Mouse (Mus musculus) spleen, postnatal 36 days (tissue): ENCODE results near the gene Sspo.
"Not testable (repeated sequence)": the region's sequence is repeated elsewhere in the genome, so short reads cannot be mapped to it uniquely, and the experiment has no call there.

ENCODE experiments used
- DNase-seq, 2 experiments: peaks; one replicate each; pipeline ENCODE4 v3.0.0; 2022; ENCODE audit warnings: low spot score in 2 of 2, mixed read lengths in 1 of 2

Gene Sspo

DNA sequence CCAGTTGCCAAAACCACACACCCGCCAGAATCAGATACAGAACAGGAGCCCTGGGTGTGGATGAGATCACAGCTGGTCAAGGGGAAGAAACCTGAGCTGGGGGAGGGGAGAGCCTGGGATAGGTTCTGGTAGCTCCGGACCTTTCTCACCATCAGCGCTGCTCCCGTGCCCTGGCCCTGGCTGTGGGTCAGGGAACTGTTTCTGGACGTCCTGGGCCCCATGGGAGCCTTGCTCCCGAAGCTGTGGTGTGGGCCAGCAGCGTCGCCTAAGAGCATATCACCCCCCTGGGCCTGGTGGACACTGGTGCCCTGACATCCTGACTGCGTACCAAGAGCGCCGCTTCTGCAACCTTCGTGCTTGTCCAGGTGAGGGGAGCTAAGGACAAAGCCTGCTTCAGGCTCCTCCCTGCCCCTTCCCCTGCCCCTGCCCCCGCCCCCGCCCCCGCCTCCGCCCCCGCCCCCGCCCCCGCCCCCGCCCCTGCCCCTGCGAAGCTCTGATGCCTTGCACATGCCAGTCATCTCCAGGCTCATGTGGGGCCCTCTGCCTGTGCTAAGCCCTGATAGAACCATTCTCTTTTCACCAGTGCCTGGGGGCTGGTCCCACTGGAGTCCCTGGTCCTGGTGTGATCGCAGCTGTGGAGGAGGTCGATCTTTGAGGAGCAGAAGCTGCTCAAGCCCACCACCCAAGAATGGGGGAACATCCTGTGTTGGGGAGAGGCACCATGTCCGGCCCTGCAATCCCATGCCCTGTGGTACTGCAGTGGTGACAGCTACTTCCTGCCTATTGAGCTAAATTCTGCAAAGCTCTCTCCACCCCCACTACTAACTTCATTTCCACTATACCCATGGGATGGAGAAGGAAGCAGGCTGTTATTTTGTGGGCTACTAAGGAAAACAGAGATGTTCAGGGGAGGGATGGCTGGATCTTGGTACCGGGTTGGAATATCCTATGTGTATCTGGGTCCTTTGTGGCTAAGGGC, 40.0 kb downstream of the Sspo start:
- DNase-seq = no peak

DNA sequence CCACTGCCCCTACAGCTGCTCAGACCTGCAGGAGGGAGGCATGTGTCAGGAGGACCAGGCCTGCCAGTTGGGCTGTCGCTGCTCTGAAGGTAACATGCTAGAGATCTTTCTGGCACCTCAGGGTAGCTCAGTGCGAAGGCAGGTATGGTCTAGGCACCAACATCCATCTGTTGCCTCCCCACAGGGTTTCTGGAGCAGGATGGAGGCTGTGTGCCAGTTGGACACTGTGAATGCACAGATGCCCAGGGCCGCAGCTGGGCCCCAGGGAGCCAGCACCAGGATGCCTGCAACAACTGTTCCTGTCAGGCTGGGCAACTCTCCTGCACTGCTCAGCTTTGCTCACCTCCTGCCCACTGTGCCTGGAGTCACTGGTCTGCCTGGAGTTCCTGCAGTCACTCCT, 41.7 kb downstream of the Sspo start:
- no peak for DNase-seq

GRCm38 (mm10) chr6:48491361-48491760, 43.3 kb downstream of the Sspo start:
- DNase-seq = no peak

DNA sequence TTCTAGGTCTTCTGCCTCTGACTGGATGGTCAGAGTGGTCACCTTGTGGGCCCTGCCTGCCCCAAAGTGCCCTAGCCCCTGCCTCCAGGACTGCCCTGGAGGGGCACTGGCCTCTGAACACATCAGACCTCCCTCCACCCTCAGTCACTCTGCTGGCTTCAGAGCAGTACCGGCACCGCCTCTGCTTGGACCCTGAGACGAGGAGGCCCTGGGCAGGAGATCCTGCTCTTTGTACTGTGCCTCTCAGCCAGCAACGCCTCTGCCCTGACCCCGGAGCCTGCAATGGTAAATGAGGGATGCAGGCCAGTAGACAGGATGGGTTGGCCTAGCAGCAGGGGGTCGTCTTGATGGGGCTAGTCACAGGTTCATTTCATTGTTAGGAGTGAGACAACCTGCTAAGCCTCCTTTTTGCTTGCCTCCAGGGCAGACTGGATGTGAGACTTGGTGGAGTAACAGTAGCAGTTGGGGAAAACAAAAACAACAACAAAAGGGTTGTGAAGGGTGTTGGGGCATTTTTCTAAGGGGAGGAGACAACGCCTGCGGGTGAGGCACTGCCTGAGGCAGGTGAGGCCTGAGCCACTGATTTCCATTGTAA, 45.2 kb downstream of the Sspo start:
- no peak for DNase-seq

- no peak for DNase-seq
Observed at GRCm38 (mm10) chr6:48497521-48497920, 49.5 kb downstream of the Sspo start.

DNA sequence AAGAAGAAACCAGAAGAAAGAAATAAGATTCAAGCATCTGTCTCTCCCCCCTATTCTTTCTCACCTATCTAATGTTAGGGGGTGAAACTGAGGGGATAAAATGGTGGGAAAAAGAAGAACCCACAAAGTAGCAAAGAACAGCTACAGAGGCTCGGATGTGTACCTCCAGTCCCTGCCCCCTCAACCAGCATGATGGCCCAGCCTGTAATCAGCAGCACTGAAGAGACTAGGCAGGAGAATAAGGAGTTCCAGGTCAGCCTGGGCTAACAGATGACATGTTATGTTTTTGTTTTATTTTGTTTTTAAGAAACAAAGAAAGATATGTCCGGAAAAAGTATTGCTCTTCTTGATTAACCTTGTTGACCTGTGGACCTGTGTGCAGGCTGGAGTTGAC, 55.8 kb downstream of the Sspo start:
- no peak for DNase-seq

GRCm38 (mm10) chr6:48504241-48504854, 56.3 kb downstream of the Sspo start:
- peak; percentile 54 to 60 for DNase-seq

DNA sequence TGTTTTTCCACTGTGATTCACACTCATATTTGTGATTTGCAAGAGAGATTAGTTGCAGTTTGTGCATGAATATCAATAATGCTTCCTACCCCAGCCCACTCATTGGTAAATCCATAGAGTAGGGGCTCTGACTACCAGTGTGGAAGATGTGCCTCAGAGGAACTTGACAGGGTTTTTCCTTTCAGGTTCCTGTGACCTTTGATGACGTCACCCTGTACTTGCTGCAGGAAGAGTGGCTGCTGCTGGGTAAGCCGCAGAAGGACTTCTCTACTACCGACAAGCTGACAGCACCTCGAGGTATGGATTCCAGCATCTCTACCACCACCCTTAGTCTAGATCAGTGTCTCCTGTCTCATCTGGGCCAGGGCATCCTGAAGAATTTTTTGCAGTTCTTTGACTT, 60.1 kb downstream of the Sspo start:
- DNase-seq = no peak

- no peak for DNase-seq
Observed at GRCm38 (mm10) chr6:48510426-48510825, 62.4 kb downstream of the Sspo start.

GRCm38 (mm10) chr6:48511861-48512260, 63.8 kb downstream of the Sspo start:
- DNase-seq = no peak

DNA sequence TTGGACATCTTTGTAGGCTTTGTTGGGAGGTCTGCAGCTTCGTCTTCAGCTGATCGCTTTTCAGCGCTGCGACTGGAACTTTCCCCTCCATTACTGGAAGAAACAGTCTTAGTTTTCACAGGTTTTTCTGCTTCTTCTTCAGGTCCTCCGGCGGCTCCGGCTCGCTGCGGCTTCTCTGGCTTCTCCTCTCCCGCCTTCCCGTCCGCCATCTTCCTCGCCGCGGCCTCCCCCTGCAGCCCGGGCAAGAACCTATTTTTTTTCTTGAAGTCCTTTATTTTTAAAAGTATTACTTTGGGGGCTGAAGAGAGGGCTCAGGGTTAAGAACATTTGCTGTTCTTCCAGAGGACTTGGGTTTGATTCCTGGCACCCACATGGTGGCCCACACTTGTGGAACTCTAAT, 76.9 kb downstream of the Sspo start:
- not testable (repeated sequence) for DNase-seq

DNA sequence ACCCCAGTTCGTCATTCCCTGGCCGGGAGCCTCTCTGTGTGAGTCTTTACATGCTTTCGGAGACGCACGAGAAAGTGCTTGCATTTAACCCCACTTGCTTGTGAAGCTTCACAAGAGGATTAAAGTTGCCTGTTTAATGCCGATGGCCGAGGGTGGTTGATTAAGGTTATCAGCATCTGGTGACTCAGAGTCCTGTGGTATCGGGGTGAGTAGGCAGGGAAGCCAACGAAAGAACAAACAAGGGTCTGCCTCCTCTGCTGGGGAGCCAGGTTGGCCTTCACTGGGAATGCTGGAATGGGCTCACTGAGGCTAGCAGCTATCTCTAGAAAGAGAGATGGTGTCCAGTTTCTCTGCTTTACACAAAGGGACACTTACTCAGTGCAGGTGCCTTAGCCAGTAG, 79.9 kb downstream of the Sspo start:
- no peak for DNase-seq

DNA sequence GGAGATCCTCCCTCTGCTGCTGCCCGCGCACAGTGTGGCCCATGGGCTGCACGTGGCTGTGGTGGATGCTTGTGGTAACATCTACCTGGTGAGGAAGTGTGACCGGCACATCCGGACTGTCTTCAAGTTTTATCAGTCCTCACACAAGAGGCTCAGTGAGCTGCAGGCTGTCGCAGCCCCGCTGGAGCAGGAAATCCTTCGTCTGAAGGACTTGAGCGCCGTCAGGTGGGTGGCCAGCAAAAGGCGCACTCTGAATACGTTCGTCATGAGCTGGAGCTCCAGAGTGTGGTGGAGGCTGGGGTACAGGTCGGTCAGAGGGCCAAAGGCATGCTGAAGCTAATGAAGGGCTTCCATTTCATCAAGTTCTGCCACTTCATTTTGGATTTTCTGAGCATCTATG, 81.2 kb downstream of the Sspo start:
- DNase-seq = no peak

DNA sequence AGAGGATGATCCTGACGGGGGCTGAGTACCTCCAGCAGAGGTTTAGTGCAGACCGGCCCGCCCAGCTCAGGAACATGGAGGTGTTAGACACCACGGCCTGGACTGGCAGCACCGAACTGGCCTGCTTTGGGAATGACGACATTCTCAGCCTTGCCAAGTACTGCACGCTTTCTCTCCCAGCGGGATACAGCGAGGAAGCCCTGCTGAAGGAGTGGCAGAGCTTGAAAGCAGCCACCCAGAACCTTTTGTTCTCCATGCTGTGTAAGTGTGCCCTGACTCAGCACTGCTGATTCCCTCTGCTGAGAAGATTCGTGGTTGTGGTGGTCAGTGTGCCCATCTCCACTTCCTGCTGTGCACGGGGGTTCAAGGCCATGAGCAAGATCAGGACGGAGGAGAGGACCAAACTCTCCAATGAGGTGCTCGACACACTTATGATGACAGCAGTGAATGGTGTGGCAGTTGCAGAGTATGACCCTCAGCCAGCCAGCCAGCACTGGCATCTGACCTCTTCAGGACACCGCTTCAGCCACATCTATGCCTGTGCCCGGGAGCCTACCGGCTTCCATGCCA, 81.9 kb downstream of the Sspo start:
- no peak for DNase-seq

- no peak for DNase-seq
Observed at GRCm38 (mm10) chr6:48530862-48531261, 82.8 kb downstream of the Sspo start.

GRCm38 (mm10) chr6:48533475-48533874, 85.4 kb downstream of the Sspo start:
- no peak for DNase-seq

GRCm38 (mm10) chr6:48534913-48535312, 86.9 kb downstream of the Sspo start:
- no peak for DNase-seq

DNA sequence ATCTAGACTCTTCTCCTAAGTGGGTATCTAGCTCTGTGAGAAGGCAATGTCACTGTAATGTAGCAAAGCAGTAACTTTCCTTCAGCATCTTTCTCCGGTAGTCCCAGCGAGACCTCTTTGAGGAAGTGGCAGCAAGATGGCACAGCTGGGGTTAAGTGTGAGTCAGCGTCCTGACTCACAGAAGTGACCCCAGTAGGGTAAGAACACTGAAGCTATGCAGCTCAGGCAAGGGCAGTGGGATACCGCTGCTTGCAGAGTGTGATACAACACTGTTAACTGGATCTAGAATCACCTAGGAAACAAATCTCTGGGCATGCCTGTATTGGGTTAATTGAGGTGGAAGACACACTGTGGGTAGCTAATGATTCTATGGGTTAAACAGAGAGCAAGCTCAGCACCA, 88.1 kb downstream of the Sspo start:
- no peak for DNase-seq

GRCm38 (mm10) chr6:48537105-48537954, 89.3 kb downstream of the Sspo start, which contains the start of gene Atp6v0e2:
Gene Atp6v0e2 (plus strand): TSS chr6:48537615.
- no peak for DNase-seq

GRCm38 (mm10) chr6:48538841-48539737, 91.1 kb downstream of the Sspo start:
- peak; percentile 51 to 63 for DNase-seq
